Mouse (Mus musculus) midbrain, postnatal 0 days (tissue): ENCODE results near the gene Dtx1. TPM values are rescaled to one million over a fixed set of nuclear protein-coding genes. Genes with fewer than 3 reads are reported as not detected.

Experiments used
- ATAC-seq: fragments of 200-750 bp; cut with Nextera tagmentation; 2 replicates; pipeline ENCODE4 v1.8.0; 2017; ENCODE audit warnings: moderate number of reproducible peaks, mild to moderate bottlenecking, moderate TSS enrichment, moderate library complexity; ENCODE audit not compliant: low FRiP score
- DNase-seq: peaks from one replicate; pipeline ENCODE4 v3.0.0-alpha.2; 2015; ENCODE audit warnings: low spot score
- H3K27ac ChIP-seq: fragments of 300-500 bp; sonication (generic); 2 replicates; pipeline ENCODE4 v1.5.1; 2014; ENCODE audit warnings: low read depth, mild to moderate bottlenecking, low read length, mixed read lengths
- H3K27me3 ChIP-seq: fragments of 300-500 bp; sonication (generic); 2 replicates; pipeline ENCODE4 v1.6.1; 2014; ENCODE audit warnings: low read length, control low read depth, mixed read lengths; ENCODE audit not compliant: insufficient read depth
- H3K36me3 ChIP-seq: fragments of 300-500 bp; sonication (generic); 2 replicates; pipeline ENCODE4 v1.6.1; 2014; ENCODE audit warnings: low read length, control low read depth, mixed read lengths; ENCODE audit not compliant: insufficient read depth
- H3K4me1 ChIP-seq: fragments of 300-500 bp; sonication (generic); 2 replicates; pipeline ENCODE4 v1.6.1; 2014; ENCODE audit warnings: mild to moderate bottlenecking, control low read depth, antibody characterized with exemption, low read length, mixed read lengths; ENCODE audit not compliant: insufficient read depth
- H3K4me2 ChIP-seq: fragments of 300-500 bp; sonication (generic); 2 replicates; pipeline ENCODE4 v1.6.1; 2014; ENCODE audit warnings: low read depth, mild to moderate bottlenecking, low read length, mixed read lengths; ENCODE audit not compliant: poor library complexity, severe bottlenecking
- H3K4me3 ChIP-seq: fragments of 300-500 bp; sonication (generic); 2 replicates; pipeline ENCODE4 v1.5.1; 2014; ENCODE audit warnings: low read depth, mild to moderate bottlenecking, low read length, moderate library complexity
- H3K9ac ChIP-seq: fragments of 300-500 bp; sonication (generic); replicated peaks from 2 replicates; pipeline ENCODE4 v1.6.1; 2014; ENCODE audit warnings: mild to moderate bottlenecking, low read length, moderate library complexity, mixed read lengths; ENCODE audit not compliant: poor library complexity, severe bottlenecking
- H3K9me3 ChIP-seq: fragments of 300-500 bp; sonication (generic); 2 replicates; pipeline ENCODE4 v1.6.1; 2016; ENCODE audit warnings: low read length, control low read depth
- CTCF ChIP-seq: IDR thresholded peaks from 2 replicates; pipeline ENCODE4 v1.5.1; 2016; ENCODE audit warnings: antibody characterized with exemption, mild to moderate bottlenecking
- WGBS: fragments of 180-500 bp; shearing (Covaris S2); extraction: QIAGEN DNeasy Blood & Tissue Kit; methylation state at CpG from one replicate; pipeline ENCODE4 v1.1.7; 2014; 5-methylcytosine and 5-hydroxymethylcytosine counted together
- polyA plus RNA-seq: library from polyadenylated mRNA; unstranded; fragments of >200 nt; fragmentation: Nextera tagmentation; extraction: Ambion mirVana; gene quantifications from 2 replicates; pipeline ENCODE4 v1.2.1, GENCODE M21; 2015
- total RNA-seq: library from RNA; depleted of rRNA; stranded (reverse); fragments of >200 nt; gene quantifications from 2 replicates; pipeline ENCODE4 v1.2.3, GENCODE M21; 2014

Gene Dtx1
- total and polyA plus RNA-seq, 2 experiments from 2014 or later = 67.9 to 242 TPM

DNA sequence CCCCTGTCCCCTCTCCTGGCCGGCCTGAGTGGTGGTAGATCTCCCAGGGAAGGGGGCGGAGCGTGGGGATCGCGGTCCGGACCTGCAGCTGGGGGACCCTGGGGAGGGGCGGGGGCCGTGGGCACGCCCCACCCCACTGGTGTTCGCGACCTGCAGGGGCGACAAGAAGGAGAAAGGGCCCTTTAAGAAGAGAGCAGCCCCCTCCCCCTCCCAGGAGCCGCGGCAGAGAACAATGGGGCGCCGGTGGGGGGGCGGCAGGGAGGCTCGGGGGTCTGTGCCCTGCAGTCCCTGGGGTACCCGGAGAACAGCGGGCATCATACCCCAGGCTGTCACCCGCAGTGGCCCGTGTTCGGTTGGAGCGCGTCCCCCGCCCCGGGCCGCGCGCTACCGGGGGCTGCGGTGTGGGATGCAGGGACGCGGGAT, 890 bp downstream of the Dtx1 start:
- peak overlapping the region; percentile 89 for H3K4me3 ChIP-seq
- peak overlapping the region; percentile 84 for H3K4me2 ChIP-seq
- peak overlapping the region; percentile 83 for H3K27ac ChIP-seq
- H3K27me3 ChIP-seq = no peaks in the 10 kb centered on the region
- peak overlapping the region; percentile 99 for H3K9ac ChIP-seq
- DNase-seq (peak; percentile 37), ATAC-seq (peak; percentile 51)
- peaks cover 25% of the 10 kb centered on the region for H3K4me1 ChIP-seq
- no peaks in the 10 kb centered on the region for H3K36me3 ChIP-seq
- H3K9me3 ChIP-seq = no peaks in the 10 kb centered on the region
- 2% methylated on average over 33 of the region's 34 CpGs for WGBS
- TF ChIP-seq CTCF = no peak

DNA sequence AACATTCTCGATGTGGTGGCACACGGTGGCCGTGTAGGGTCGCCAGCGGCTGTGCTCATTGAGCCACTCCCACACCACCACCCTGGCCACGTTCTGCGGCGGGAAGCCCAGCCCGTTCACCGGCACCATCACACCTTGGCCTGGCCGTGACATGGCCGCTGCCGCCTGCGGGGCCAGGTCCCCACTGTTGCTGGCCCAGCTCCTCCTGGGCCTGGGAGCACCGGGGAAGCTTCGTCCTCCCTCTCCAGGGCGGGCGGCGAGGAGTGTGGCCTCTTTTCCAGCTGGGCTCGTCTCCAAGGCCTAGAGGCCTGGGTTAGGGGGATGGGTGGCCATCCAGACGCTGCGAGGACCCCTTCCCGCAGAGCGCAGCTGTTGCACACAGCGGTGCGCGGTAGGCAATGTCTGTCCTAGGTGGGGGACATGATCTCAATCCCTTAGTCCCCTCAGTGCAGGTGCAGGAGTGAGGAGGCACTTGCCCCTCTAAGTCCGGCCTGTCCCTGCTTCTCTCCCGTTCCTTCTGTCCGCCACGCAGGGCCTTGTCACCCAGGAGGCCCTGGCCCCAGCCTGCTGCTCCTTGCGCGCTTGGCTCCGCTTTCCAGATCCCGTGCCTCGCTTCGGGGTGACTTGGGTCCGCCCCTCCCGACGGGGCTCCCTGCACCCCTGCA, 1.4 kb downstream of the Dtx1 start:
- peak; percentile 39 for ATAC-seq
- peak overlapping the region; percentile 84 for H3K4me2 ChIP-seq
- peaks cover 25% of the 10 kb centered on the region for H3K4me1 ChIP-seq
- H3K9me3 ChIP-seq = no peaks in the 10 kb centered on the region
- H3K36me3 ChIP-seq = no peaks in the 10 kb centered on the region; the same call in 1 of the 2 replicates
- no peaks in the 10 kb centered on the region for H3K27me3 ChIP-seq
- H3K4me3 ChIP-seq = peak overlapping the region; percentile 89
- DNase-seq = peak; percentile 69
- H3K27ac ChIP-seq = peak overlapping the region; percentile 83
- 1% methylated on average over 40 of the region's 40 CpGs for WGBS
- peak; percentile 1; the same call in 1 of the 2 replicates for TF ChIP-seq CTCF
- H3K9ac ChIP-seq = peak overlapping the region; percentile 99

- TF ChIP-seq CTCF = no peak
- peak overlapping the region; percentile 84 for H3K4me2 ChIP-seq
- peak overlapping the region; percentile 44; the same call in 1 of the 2 replicates for H3K9ac ChIP-seq
- no peaks in the 10 kb centered on the region for H3K9me3 ChIP-seq
- no peaks in the 10 kb centered on the region for H3K27me3 ChIP-seq
- ATAC-seq (no peak), DNase-seq (no peak)
- H3K27ac ChIP-seq = no peak overlapping the region
- 30% methylated on average over 13 of the region's 13 CpGs for WGBS
- H3K4me3 ChIP-seq = peak overlapping the region; percentile 28
- peaks cover 25% of the 10 kb centered on the region for H3K4me1 ChIP-seq
- no peaks in the 10 kb centered on the region; the same call in 1 of the 2 replicates for H3K36me3 ChIP-seq
These were observed 4.8 kb downstream of the Dtx1 start for GRCm38 (mm10) chr5:120706976-120707375.

GRCm38 (mm10) chr5:120706541-120706940, 5.2 kb downstream of the Dtx1 start:
- Histone ChIP-seq H3K27ac (no peak overlapping the region), H3K27me3 (no peaks in the 10 kb centered on the region), H3K4me1 (peaks cover 25% of the 10 kb centered on the region), H3K4me3 (peak overlapping the region; percentile 28), H3K4me2 (peak overlapping the region; percentile 84), H3K36me3 (no peaks in the 10 kb centered on the region; the same call in 1 of the 2 replicates), H3K9ac (peak overlapping the region; percentile 44; the same call in 1 of the 2 replicates), H3K9me3 (no peaks in the 10 kb centered on the region)
- no peak for TF ChIP-seq CTCF
- 4% methylated on average over 16 of the region's 16 CpGs for WGBS
- ATAC-seq = no peak
- DNase-seq = peak; percentile 52

DNA sequence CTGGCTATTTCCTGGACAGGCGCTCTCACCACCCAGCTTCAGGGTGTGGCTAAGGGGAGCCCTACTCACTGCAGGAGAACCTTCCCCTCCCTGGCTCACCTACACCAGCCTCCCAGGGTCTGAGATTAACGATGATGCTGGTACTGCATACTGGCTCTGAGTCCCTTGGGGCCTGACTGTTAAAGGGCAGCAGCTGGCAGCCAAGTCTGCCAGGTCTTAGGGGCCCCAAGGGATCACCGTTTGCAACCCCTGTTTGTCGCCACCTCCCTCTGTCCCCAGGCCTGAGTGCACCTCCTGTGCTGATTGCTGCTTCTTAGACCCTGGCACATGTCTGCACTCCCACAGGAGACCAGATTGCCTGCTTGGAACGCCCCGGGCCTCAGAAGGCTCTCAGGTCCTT, 7.3 kb downstream of the Dtx1 start:
- DNase-seq (no peak), ATAC-seq (no peak)
- no peak overlapping the region for H3K4me3 ChIP-seq
- no peak for TF ChIP-seq CTCF
- no peaks in the 10 kb centered on the region for H3K27me3 ChIP-seq
- no peaks in the 10 kb centered on the region for H3K9me3 ChIP-seq
- peaks cover 22% of the 10 kb centered on the region for H3K4me1 ChIP-seq
- H3K27ac ChIP-seq = no peak overlapping the region
- H3K36me3 ChIP-seq = no peaks in the 10 kb centered on the region; the same call in 1 of the 2 replicates
- no peak overlapping the region for H3K4me2 ChIP-seq
- WGBS = 46% methylated on average over 6 of the region's 6 CpGs
- no peak overlapping the region; the same call in 1 of the 2 replicates for H3K9ac ChIP-seq

DNA sequence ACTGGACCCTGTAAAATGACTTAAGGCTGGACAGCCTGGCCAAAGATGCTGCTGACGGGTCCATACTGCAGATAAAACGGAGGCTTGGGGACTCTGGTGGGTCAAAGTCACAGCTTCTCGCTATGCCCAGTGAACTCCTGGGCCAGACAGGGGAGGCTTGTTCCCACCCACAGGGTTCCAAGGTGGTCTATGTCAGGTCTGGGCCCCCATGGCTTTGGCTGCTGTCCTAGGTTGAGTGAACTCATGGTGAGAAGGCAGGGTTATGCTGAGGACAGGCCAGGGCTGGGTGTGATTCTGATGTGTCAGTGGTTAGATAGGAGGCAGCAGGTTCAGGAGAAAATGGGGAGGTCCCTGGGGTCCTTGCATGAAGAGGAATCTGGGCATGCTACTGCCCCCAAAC, 8.1 kb downstream of the Dtx1 start:
- no peaks in the 10 kb centered on the region for H3K27me3 ChIP-seq
- 81% methylated on average over 3 of the region's 3 CpGs for WGBS
- no peak overlapping the region for H3K4me2 ChIP-seq
- no peaks in the 10 kb centered on the region; the same call in 1 of the 2 replicates for H3K36me3 ChIP-seq
- H3K9me3 ChIP-seq = no peaks in the 10 kb centered on the region
- H3K27ac ChIP-seq = no peak overlapping the region
- DNase-seq = no peak
- H3K9ac ChIP-seq = no peak overlapping the region
- ATAC-seq = no peak
- H3K4me3 ChIP-seq = no peak overlapping the region
- peaks cover 18% of the 10 kb centered on the region for H3K4me1 ChIP-seq
- no peak for TF ChIP-seq CTCF
